Mouse (Mus musculus): ENCODE results near the gene Npepl1.

DNA sequence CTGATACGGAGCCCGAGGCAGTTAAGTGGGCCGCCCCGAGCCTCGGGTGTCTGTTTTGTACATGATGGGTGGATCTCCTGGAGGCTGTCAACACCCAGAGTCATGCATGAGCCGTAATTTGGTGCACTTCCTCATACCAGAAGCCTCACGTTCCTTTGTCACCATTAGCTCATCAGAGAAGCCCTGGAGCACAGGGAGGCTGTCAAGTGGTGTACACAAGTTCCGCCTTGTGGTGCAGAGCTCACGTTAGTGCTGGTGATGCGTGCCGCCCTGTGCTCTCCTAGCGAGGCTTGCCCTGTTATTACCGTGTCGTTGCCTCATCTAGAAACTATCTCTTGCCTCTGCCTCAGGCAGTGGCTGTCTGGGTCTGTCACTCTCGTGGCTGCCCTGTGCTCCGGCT, 6.8 kb downstream of the Npepl1 start:
- TF ChIP-seq MAX (IDR thresholded peaks at IDR 0.05), result no peak
- no peak for TF ChIP-seq CTCF (IDR thresholded peaks at IDR 0.05; ENCODE audit: control insufficient read depth, insufficient read depth, insufficient read length)
- TF ChIP-seq MYOD1 (IDR thresholded peaks at IDR 0.05; ENCODE audit: control insufficient read depth, insufficient read length, low read depth), result no peak
- no peak for TF ChIP-seq USF1 (IDR thresholded peaks at IDR 0.05; ENCODE audit: low read depth)
